Mouse (Mus musculus): Measurements from ENCODE around the gene Lpo.

Lpo gene

DNA sequence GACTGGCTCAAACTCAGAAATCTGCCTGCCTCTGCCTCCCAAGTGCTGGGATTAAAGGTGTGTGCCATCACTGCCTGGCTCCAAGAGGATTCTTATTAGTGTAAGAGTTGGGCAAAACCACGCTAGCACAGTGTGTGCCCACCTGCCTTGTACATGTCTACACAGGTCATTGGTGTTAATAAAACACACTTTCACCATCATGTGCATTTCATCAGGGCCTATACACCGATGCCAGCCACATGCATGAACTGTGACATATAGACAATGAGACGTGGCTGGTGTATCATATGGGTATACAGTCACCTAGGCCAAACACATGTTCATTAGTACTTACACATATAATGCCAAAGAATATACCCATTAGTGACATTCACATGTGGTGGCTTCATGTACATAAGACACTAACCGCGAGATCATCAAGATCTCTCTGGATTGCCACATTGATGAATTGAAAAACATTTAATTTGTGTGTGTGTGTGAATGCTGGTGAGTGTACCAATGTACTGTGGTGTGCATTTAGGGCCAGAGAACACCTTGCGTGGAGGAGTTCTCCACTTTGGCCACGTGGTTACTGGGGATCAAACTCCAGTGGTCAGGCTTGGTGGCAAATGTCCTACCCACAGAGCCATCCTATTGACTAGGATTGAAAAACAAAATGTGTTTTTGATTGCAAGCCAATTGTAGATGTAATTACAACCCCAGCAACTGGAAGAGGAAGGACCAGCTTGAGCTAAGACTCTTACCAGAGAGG, 69.8 kb downstream of the Lpo start:
- DNase-seq: peak; percentile 54

DNA sequence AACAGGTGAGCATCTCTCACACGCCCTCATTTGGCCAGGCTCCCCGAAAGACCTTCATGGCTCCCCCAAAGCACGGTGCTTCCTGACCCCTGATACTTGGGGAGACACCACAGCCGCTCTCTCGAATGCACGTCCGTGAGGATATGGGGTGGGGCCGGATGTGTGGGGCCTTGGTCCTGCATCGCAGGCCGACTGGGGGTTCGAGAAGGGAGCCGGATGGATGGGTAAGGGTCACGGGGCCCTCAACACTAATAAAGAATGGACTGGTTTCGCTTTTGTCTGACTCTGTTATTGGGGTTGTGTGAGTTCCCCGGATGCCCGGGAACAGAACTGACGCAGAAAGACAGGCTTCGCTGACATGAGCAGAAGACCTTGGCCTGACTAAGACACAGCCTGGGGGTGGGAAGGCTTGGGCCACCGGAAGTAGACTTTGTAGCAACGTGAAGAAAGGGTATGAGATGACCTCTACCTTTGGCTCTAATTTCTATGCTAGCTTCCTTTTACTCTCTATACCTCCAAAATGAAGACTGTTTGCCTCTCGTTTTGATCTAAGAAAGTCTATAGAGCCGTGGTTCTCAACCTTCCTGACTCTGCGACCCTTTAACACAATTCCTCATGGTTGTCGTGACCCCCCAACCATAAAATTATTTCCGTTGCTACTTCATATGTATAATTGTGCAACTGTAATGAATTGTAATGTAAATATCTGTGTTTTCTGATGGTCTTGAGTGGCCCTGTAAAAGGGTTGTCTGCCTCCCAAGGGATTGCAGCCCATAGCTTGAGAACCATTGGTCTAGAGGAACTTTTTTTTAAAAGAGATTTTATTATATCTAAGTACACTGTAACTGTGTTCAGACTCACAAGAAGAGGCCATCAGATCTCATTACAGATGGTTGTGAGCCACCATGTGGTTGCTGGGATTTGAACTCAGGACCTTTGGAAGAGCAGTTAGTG, 70.8 kb downstream of the Lpo start:
- peak; percentile 72 for DNase-seq
